Mouse (Mus musculus): Measurements from ENCODE around the gene Heatr3. TPM values are rescaled to one million over a fixed set of nuclear protein-coding genes. Genes with fewer than 3 reads are reported as not detected.

Heatr3 gene
- polyA plus RNA-seq, 1 experiment = 9.0 TPM

DNA sequence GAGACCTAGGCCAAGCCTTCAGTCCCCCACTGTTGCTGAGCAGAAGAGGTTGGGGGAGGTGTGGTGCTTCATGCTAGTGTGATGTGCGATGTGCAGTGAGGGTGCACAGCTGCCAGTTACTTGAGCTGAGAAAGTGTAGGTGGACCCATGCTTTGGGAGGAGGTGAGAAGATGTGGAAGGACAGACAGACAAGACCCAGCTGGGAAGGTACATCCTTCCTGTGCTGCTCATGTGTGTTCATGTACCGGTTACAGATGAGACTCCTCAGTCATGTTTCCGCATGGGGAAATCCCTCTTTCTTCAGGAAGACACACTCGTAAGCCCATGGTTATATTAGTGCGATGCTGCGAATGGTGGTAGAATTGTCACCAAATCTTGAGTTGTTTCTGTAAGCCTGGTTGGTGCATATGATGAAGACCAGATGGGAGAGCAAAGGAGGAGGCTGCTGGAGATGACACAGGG lies 13.3 kb downstream of the Heatr3 start:
- Histone ChIP-seq H3K27ac (replicated peaks; ENCODE audit: low read depth, low read length) (no peak overlapping the region), H3K4me1 (ENCODE audit: control insufficient read depth, insufficient read depth, insufficient read length, low read length) (no peaks in the 10 kb centered on the region), H3K4me3 (ENCODE audit: insufficient read depth, low read depth, low read length) (no peak overlapping the region)

DNA sequence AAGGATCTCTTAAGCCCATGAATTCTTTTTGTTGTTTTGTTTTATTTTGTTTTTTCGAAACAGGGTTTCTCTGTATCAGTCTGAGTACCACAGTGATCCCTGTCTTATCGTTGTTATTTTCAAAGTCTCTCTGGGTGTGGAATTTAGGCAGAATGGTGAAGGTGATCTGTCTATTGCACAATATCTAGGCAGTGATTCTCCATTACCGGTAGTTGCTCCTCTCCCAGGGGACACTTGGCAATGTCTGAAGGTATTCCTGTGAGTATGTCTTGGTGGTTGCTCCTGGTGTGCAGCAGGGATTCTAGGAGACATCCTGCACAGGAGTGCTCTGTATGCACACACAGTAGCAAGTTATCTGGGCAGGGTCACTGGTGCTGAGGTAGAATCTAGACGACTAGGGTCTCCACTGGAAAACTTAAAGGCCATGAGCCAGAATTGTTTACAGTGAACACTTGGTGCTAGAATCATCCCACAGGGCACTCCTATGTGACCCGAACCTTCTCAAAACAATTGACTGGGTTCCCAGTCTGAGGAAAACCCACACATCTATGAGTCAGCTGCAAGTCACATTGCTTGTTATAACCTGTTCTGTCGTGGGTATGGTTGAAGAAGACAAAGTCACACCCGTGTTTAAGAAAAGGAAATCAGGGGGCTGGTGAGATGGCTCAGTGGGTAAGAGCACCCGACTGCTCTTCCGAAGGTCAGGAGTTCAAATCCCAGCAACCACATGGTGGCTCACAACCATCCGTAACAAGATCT lies 22.8 kb downstream of the Heatr3 start:
- Histone ChIP-seq H3K4me1 (ENCODE audit: control insufficient read depth, insufficient read depth, insufficient read length, low read length) (no peaks in the 10 kb centered on the region), H3K27ac (replicated peaks; ENCODE audit: low read depth, low read length) (no peak overlapping the region), H3K4me3 (ENCODE audit: insufficient read depth, low read depth, low read length) (no peak overlapping the region)

DNA sequence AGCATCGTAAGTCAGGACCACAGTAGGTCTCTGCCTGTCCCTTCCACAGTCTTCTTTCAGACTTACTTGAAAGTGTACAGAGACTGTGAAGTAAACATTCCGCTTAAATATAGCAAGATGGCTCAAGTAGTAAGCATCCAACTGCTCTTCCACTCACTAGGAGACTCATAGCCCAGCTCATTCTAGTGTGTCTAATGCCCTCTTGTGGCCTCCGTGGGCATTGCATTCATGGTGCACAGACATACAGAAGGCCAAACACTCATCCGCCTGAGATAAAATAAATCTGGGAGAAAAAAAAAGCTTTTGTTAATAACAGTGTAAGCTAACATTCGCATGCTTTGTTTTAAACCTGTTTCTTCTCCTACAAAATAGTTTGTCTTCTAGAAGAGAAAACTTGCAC lies 23.8 kb downstream of the Heatr3 start:
- Histone ChIP-seq H3K27ac (replicated peaks; ENCODE audit: low read depth, low read length) (no peak overlapping the region), H3K4me3 (ENCODE audit: insufficient read depth, low read depth, low read length) (no peak overlapping the region), H3K4me1 (ENCODE audit: control insufficient read depth, insufficient read depth, insufficient read length, low read length) (no peaks in the 10 kb centered on the region)

DNA sequence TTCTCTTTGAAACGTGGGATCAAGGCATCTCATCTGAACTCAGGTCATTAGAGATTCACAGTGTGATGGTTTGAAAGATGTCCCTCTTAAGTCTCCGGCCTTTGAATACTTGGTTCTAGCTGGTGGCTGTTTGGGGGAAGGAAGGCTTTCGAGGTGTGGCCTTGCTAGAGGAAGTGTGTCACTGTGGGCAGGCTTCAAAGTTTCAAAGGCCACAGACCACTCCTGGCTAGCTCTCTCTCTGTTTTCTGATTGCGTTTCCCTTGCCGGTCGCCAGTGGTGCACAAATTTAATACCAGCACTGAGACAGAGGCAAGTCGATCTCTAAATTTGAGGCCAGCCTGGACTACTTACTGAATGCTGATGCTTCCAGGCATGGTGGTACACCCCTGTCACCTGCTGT lies 37.6 kb downstream of the Heatr3 start:
- Histone ChIP-seq H3K27ac (replicated peaks; ENCODE audit: low read depth, low read length) (no peak overlapping the region), H3K4me1 (ENCODE audit: control insufficient read depth, insufficient read depth, insufficient read length, low read length) (no peaks in the 10 kb centered on the region), H3K4me3 (ENCODE audit: insufficient read depth, low read depth, low read length) (no peak overlapping the region)

DNA sequence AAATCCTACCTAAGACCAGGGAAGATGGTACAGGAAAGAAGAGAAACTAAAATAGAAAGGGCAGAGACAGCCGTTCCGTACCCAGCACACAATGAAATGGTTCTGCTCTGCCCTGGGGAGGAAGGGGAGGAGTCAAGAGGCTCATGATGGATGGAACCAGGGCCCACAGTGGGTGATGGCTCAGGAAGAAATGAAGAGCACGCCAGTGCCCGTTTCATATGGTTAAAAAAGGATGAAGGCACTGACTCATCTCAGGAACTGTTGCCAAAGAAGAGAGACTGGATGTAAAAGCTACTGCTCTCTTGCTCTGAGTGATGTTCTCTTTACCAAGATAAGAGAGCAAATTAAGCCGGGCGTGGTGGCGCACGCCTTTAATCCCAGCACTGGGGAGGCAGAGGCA lies 39.6 kb downstream of the Heatr3 start:
- no peak overlapping the region for H3K27ac ChIP-seq (replicated peaks; ENCODE audit: low read depth, low read length)
- no peak overlapping the region for H3K4me3 ChIP-seq (ENCODE audit: insufficient read depth, low read depth, low read length)
- no peaks in the 10 kb centered on the region for H3K4me1 ChIP-seq (ENCODE audit: control insufficient read depth, insufficient read depth, insufficient read length, low read length)

DNA sequence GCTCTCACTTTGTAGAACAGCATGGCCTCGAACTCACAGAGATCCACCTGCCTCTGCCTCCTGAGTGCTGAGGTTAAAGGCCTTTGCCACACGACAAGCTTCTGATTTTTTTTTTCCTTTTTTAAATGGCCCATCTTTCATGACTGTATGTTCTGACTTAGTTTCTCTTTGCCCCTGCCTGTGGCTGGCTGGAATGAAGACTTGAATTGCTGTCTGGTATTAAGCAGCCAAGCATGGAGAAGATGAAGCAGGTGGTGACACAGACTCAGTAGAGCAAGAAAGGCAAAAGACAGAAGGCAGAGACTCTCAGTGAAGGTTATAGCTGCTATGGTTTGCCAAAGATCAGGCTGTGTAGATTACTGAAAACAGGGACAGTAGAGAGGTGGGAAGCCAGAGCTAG lies 45.5 kb downstream of the Heatr3 start:
- no peak overlapping the region for H3K4me3 ChIP-seq (ENCODE audit: insufficient read depth, low read depth, low read length)

DNA sequence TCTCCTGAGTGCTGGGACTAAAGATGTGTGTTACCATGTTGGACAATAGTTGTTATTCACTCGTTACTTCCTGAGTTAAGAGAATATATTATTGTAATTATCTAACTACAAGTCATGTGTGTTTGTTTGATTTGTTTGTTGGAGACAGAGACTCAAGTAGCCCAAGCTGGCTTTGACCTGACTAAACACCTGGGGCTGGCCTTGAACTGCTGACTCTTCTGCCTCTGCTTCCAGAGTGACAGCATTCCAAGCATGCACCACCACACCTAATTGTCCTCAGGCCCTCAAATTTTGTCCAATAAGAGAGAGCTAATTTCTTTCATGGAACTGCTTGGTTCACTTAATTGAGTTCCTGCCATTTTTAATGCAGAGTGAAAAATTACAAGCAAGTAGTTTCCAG lies 47.3 kb downstream of the Heatr3 start:
- H3K27ac ChIP-seq (replicated peaks; ENCODE audit: low read depth, low read length) = no peak overlapping the region
- no peak overlapping the region for H3K4me3 ChIP-seq (ENCODE audit: insufficient read depth, low read depth, low read length)
- no peaks in the 10 kb centered on the region for H3K4me1 ChIP-seq (ENCODE audit: control insufficient read depth, insufficient read depth, insufficient read length, low read length)

More for the DNA sequence above, 45.5 kb downstream of the Heatr3 start:
- no peaks in the 10 kb centered on the region for H3K4me1 ChIP-seq (ENCODE audit: control insufficient read depth, insufficient read depth, insufficient read length, low read length)
- H3K27ac ChIP-seq (replicated peaks; ENCODE audit: low read depth, low read length) = no peak overlapping the region

DNA sequence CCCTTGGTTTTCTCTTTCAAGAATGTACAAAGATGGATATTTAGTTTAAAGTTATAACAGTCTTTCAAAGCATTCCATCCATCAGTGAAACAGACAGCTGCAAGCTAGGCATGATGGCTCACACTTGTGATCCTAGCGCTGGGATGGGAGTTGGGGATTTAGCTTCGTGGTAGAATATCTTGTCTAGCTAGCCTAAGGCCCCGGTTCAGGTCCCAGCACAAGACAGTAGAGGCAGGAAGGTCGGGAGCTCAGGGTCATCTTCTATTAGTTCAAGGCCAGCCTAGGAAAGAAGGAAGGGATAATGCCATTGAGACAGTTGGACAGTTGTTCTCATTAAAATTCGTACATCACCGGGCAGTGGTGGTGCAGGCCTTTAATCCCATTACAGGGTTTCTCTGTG lies 48.1 kb downstream of the Heatr3 start:
- no peaks in the 10 kb centered on the region for H3K4me1 ChIP-seq (ENCODE audit: control insufficient read depth, insufficient read depth, insufficient read length, low read length)
- no peak overlapping the region for H3K4me3 ChIP-seq (ENCODE audit: insufficient read depth, low read depth, low read length)
- no peak overlapping the region for H3K27ac ChIP-seq (replicated peaks; ENCODE audit: low read depth, low read length)

DNA sequence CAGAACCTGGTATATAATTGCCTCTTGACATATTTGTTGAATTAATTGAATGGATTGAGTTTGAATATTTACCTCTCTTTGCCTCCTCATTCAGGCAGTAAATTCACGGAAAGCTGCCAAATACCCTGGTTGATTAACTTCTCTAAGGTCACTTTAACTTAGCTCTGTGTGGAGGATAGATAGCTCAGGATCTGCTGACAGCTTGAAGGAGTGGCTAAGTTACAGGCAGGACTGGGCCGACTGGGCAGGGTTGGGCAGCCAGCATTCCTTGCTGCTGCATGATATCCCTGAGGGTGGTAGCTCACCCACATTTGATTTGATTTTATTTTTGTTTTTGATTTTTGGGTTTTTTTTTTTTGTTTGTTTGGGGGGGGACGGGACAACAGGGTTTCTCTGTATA lies 59.7 kb downstream of the Heatr3 start:
- Histone ChIP-seq H3K4me3 (ENCODE audit: insufficient read depth, low read depth, low read length) (no peak overlapping the region), H3K27ac (replicated peaks; ENCODE audit: low read depth, low read length) (no peak overlapping the region), H3K4me1 (ENCODE audit: control insufficient read depth, insufficient read depth, insufficient read length, low read length) (peaks cover 12% of the 10 kb centered on the region)

DNA sequence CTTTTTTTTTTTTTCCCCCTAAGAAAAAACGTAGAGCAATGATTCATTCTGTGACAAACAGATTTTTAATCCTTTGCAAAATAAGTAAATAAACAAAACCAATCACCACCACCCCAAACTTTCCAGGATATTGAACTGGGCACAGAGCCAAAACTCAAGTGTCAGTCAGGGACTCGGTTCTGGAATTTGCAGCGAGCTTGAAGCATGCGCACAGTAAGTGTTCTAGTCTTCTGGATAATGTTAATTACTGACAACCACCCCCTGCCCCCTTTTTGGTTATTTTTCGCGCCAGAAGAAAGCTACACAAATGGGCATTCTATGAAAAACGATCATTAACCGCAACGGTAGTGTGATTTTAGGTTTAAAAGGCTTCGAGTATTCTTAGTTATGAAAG lies 60.9 kb downstream of the Heatr3 start:
- Histone ChIP-seq H3K4me1 (ENCODE audit: control insufficient read depth, insufficient read depth, insufficient read length, low read length) (peaks cover 17% of the 10 kb centered on the region), H3K4me3 (ENCODE audit: insufficient read depth, low read depth, low read length) (peak overlapping the region; percentile 100), H3K27ac (replicated peaks; ENCODE audit: low read depth, low read length) (peak overlapping the region; percentile 86)

DNA sequence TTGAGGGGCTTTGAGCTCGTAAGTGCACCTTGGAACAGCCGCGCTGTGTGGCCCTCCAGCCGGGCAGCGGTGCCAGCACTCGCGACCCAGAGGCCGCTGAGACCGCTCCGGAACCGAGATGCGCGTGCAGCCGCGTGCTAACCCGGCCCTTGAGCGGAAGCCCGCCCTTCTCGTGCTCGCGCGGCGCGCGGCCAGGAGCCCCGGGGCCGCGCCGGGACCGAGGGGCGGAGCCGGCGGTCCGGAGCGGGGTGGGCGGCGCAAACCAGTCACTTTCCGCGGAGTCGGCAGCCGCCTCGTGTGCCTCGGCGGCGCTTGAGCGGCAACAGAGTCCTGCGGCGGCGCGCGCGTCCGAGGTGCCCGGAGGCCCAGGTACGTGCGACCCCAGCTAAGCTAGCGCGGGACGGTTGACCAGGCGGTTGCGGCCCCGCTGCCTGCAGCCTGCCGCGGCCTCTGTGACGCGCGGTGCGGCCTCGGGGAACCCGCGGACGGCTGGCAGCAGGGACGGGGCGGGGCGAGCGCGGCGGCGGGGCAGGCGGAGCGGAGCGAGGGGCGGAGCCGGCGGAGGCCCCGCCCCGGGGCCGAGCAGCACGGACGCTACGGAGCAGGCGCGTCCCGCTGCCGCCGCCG lies 61.4 kb downstream of the Heatr3 start, which contains the start of gene Tent4b:
Gene Tent4b, plus strand, starts transcription at position 269 of the 627 bp plus-strand sequence.
- Histone ChIP-seq H3K4me3 (ENCODE audit: insufficient read depth, low read depth, low read length) (peak within 1 kb of the TSS; percentile 100), H3K4me1 (ENCODE audit: control insufficient read depth, insufficient read depth, insufficient read length, low read length) (peaks cover 17% of the 10 kb centered on the region)

DNA sequence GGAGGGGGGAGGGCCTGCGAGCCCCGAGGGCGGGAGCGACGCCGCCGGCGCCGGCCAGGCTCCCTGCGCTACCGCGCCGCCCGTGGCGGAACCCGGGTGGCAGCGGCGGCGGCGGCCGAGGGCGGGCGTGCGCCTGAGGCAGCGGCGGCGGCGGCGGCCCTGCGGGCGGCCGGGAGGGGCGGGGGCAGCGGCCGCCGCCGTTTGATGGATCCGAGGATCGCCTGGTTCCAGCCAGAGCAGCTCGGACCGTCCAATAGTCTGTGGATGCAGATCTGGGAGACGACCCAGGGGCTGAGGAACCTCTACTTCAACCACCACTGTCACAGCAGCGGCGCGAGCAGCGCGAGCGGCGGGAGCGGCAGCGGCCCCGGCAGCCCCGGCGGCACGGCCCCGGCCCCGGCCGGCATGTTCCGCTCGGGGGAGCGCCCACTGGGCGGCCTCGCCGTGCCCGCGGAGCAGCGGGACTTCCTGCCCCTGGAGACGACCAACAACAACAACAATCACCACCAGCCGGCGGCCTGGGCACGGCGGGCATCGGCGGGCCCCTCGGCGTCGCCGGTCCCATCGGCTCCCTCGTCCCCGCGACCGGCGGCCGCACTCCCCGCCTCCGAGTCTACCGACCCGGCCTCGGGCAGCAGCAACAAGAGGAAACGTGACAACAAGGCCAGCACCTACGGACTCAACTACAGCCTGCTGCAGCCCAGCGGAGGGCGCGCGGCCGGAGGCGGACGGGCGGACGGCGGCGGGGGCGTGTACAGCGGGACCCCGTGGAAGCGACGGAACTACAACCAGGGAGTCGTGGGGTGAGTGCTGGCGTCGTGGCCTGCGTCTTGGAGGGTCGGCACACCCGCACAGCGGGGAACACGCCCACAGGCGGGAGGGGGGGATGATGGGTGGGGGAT lies 62.3 kb downstream of the Heatr3 start:
- peaks cover 24% of the 10 kb centered on the region for H3K4me1 ChIP-seq (ENCODE audit: control insufficient read depth, insufficient read depth, insufficient read length, low read length)
- H3K4me3 ChIP-seq (ENCODE audit: insufficient read depth, low read depth, low read length) = peak overlapping the region; percentile 71
- peak overlapping the region; percentile 46 for H3K27ac ChIP-seq (replicated peaks; ENCODE audit: low read depth, low read length)

More for the DNA sequence above, 61.4 kb downstream of the Heatr3 start, which contains the start of gene Tent4b:
- H3K27ac ChIP-seq (replicated peaks; ENCODE audit: low read depth, low read length) = peak within 1 kb of the TSS; percentile 88

DNA sequence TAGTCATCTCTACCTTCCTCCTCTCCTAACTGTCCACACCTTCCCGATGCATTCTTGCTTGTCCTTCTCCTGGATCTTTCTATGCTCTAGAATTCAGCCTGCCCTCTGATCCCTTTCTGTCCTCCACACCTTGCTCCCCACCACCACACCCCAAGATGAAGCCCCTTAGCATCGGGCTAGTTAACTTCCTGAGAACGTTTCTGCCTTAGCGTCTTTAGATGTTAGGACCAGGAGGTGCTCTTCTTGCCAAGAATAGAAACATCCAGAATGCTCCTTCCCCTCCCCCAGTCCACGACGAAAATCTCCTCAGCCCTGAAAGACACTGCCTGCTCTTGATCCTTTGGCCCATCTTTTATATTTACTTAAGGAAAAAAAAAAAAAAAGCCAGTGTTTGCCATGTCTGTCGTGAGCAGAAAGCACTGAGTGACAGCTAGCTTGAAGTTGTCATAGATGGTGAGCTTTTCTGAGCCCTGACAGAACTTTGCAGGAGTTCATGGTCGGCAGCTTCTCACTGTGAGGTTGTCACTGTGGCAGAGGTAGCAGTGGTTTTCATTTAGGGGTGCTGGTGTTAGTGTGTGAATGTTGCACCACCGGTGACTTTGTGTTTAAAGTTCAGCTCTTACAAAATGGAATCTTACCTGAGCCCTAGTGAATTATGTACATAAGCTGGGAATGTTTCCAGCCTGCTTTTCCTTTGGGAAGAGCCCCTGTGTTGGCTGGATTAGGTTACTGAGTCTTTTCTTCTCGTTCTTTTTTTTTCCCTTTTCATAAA lies 63.3 kb downstream of the Heatr3 start:
- Histone ChIP-seq H3K27ac (replicated peaks; ENCODE audit: low read depth, low read length) (peak overlapping the region; percentile 5; the same call in 1 of the 2 replicates), H3K4me3 (ENCODE audit: insufficient read depth, low read depth, low read length) (peak overlapping the region; percentile 71), H3K4me1 (ENCODE audit: control insufficient read depth, insufficient read depth, insufficient read length, low read length) (peaks cover 25% of the 10 kb centered on the region)

DNA sequence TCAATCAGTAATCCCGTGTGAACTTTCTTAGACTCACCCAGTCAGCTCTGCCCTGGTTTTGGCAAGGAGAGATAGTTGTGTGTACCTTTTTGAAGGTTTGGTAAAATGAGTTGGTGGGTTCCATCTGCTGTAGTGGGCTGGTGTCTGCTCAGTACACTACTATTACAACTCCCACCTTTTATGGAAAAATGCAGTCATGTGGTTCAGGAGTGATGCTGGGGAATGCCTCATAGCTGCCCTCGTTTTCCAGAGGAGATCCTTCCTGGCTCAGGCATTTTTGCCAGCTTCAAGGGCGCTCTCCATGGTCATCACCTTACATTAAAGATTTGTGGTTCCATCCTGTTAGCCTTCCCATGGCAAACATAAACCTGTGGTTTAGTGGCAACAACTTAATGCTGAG lies 64.0 kb downstream of the Heatr3 start:
- peaks cover 27% of the 10 kb centered on the region for H3K4me1 ChIP-seq (ENCODE audit: control insufficient read depth, insufficient read depth, insufficient read length, low read length)
- no peak overlapping the region for H3K27ac ChIP-seq (replicated peaks; ENCODE audit: low read depth, low read length)
- peak overlapping the region; percentile 12; the same call in 1 of the 2 replicates for H3K4me3 ChIP-seq (ENCODE audit: insufficient read depth, low read depth, low read length)
